Mouse (Mus musculus) neural tube, embryonic 13.5 days (tissue): Measurements from ENCODE around the gene Arsa. TPM values are rescaled to one million over a fixed set of nuclear protein-coding genes. Genes with fewer than 3 reads are reported as not detected.

Experiments
- ATAC-seq: fragments of 200-750 bp; cut with Nextera tagmentation; 2 replicates; pipeline ENCODE4 v1.8.0; 2017; ENCODE audit warnings: low read depth, mild to moderate bottlenecking, moderate TSS enrichment, moderate library complexity
- H3K27ac ChIP-seq: fragments of 300-500 bp; sonication (generic); replicated peaks from 2 replicates; pipeline ENCODE4 v1.5.1; 2015; ENCODE audit warnings: moderate library complexity, mild to moderate bottlenecking, inconsistent platforms
- H3K27me3 ChIP-seq: fragments of 300-500 bp; sonication (generic); 2 replicates; pipeline ENCODE4 v1.6.1; 2015; ENCODE audit warnings: mild to moderate bottlenecking, inconsistent platforms
- H3K36me3 ChIP-seq: fragments of 300-500 bp; sonication (generic); 2 replicates; pipeline ENCODE4 v1.6.1; 2015; ENCODE audit warnings: mild to moderate bottlenecking, inconsistent platforms
- H3K4me1 ChIP-seq: fragments of 300-500 bp; sonication (generic); replicated peaks from 2 replicates; pipeline ENCODE4 v1.6.1; 2015; ENCODE audit warnings: inconsistent platforms
- H3K4me2 ChIP-seq: fragments of 300-500 bp; sonication (generic); 2 replicates; pipeline ENCODE4 v1.6.1; 2015; ENCODE audit warnings: inconsistent platforms, mild to moderate bottlenecking, moderate library complexity
- H3K4me3 ChIP-seq: fragments of 300-500 bp; sonication (generic); 2 replicates; pipeline ENCODE4 v1.5.1; 2015; ENCODE audit warnings: mild to moderate bottlenecking, inconsistent platforms
- H3K9ac ChIP-seq: fragments of 300-500 bp; sonication (generic); 2 replicates; pipeline ENCODE4 v1.6.1; 2015; ENCODE audit warnings: moderate library complexity, mild to moderate bottlenecking, inconsistent platforms
- H3K9me3 ChIP-seq: fragments of 300-500 bp; sonication (generic); 2 replicates; pipeline ENCODE4 v1.6.1; 2016; ENCODE audit warnings: inconsistent platforms
- WGBS: fragments of 180-500 bp; shearing (Covaris S2); methylation state at CpG from one replicate; pipeline ENCODE4 v1.1.7; 2015; 5-methylcytosine and 5-hydroxymethylcytosine counted together
- polyA plus RNA-seq: library from polyadenylated mRNA; unstranded; fragments of >200 nt; fragmentation: Nextera tagmentation; extraction: Ambion mirVana; gene quantifications from 2 replicates; pipeline ENCODE4 v1.2.1, GENCODE M21; 2015

Gene Arsa
- polyA plus RNA-seq, 1 experiment from 2014 or later: 18.4 TPM

DNA sequence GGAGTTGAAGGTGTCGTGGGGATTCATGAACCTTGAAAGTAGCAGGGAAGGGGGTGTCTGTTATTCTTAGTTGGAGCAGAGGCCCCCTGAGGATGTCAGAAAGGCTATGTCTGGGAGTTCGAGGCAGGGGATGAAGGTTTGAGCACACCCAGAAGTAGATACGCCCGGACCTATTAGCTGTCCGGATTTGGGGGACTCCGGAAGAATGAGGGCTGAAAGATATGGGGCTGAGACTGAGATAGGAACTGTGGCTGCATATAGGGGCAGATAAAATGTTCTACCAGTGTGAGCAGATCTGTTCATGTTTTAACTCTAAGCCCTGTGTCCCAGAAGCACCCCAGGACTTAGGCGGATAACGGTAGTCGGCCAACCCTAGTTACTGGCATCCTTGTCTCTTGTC lies 27.6 kb upstream of the Arsa start:
- Histone ChIP-seq H3K9ac (no peak overlapping the region), H3K27ac (no peak overlapping the region), H3K4me2 (no peak overlapping the region), H3K27me3 (peaks cover 13% of the 10 kb centered on the region), H3K9me3 (no peaks in the 10 kb centered on the region), H3K4me1 (peaks cover 13% of the 10 kb centered on the region), H3K4me3 (no peak overlapping the region), H3K36me3 (peaks cover 54% of the 10 kb centered on the region)
- no peak for ATAC-seq
- 95% methylated on average over 9 of the region's 9 CpGs for WGBS

DNA sequence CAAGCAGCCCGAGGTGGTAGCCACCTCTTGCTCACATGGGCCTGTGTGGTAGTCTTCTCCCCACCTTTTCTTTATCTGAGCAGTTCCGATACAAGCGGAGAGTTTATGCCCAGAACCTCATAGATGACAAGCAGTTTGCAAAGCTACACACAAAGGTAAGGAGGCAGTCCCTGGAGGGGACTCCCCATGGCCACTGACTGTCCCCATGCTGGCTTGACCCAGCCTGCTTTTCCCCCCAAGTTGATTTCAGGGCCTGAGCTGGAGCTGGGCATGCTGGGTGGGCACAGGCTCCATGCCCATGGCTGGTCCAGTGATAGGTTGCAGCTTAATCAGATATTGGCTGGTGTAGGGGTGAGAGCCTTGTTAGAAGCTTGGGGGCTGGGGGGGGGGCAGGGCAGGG lies 24.1 kb upstream of the Arsa start:
- 0 out of 2 replicates have a peak overlapping the region, but pooled peaks have one; percentile 73 for H3K4me3 ChIP-seq
- peaks cover 36% of the 10 kb centered on the region for H3K36me3 ChIP-seq
- 91% methylated on average over 3 of the region's 3 CpGs for WGBS

DNA sequence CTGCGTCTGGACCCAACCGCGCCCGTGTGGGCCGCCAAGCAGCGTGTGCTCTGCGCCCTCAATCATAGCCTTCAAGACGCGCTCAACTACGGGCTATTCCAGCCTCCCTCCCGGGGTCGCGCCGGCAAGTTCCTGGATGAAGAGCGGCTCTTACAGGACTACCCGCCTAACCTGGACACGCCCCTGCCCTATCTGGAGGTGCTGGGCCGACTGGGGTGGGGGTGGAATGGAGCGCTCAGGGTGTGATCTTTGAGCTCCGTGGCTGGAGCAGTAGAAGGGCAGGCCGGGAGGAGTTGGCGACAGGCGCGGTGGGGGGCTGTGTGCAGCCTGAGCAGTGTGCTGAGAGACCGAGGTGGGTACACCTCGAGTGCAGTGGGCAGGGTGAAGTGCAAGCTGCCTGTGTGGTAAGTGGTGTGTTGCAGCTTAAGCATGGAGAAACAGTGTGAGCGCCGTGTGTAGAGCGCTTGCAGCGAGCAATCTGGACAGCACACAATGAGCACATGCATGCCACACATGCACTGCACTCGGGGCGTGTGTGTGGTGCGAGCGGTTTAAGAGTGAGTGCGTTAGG lies 23.1 kb upstream of the Arsa start:
- peak overlapping the region; percentile 93 for H3K4me2 ChIP-seq
- no peaks in the 10 kb centered on the region for H3K9me3 ChIP-seq
- H3K4me3 ChIP-seq: peak overlapping the region; percentile 73
- H3K4me1 ChIP-seq: peaks cover 40% of the 10 kb centered on the region
- peaks cover 27% of the 10 kb centered on the region for H3K36me3 ChIP-seq
- peak overlapping the region; percentile 95 for H3K9ac ChIP-seq
- peak; percentile 42 for ATAC-seq
- WGBS: under 1% methylated on average over 35 of the region's 35 CpGs
- peak overlapping the region; percentile 87; the same call in 1 of the 2 replicates for H3K27ac ChIP-seq
- peaks cover 29% of the 10 kb centered on the region for H3K27me3 ChIP-seq

More for the DNA sequence above, 24.1 kb upstream of the Arsa start:
- ATAC-seq: no peak
- H3K27me3 ChIP-seq: peaks cover 29% of the 10 kb centered on the region
- H3K4me1 ChIP-seq: peaks cover 36% of the 10 kb centered on the region
- H3K27ac ChIP-seq: no peak overlapping the region
- no peak overlapping the region for H3K9ac ChIP-seq
- no peaks in the 10 kb centered on the region for H3K9me3 ChIP-seq
- H3K4me2 ChIP-seq: peak overlapping the region; percentile 93; the same call in 1 of the 2 replicates

DNA sequence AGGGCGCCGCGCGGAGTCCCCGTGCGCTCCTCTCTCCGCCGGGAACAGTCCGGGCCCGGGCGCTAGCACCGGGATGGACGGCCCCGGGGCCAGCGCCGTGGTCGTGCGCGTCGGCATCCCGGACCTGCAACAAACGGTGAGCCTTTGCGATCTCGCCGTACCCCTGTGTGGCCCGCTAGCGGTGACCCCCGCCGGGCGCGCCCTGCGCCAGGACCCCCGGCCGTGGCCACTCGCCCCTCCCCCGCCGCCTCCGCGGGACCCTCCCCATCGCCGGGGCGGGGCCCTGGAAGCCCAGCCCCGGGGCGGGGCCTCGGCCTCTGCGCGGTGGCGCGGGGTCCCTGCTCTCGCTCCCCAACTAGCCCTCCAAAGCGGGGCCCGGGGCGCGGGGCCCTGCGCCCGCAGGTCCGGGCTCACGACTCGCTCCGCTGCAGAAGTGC lies 22.6 kb upstream of the Arsa start:
- WGBS: 1% methylated on average over 51 of the region's 60 CpGs
- Histone ChIP-seq H3K4me3 (peak overlapping the region; percentile 73), H3K9ac (peak overlapping the region; percentile 95), H3K36me3 (peaks cover 23% of the 10 kb centered on the region), H3K9me3 (no peaks in the 10 kb centered on the region), H3K4me1 (peaks cover 40% of the 10 kb centered on the region), H3K27ac (peak overlapping the region; percentile 87), H3K4me2 (peak overlapping the region; percentile 93), H3K27me3 (peaks cover 29% of the 10 kb centered on the region)
- ATAC-seq: peak; percentile 75

DNA sequence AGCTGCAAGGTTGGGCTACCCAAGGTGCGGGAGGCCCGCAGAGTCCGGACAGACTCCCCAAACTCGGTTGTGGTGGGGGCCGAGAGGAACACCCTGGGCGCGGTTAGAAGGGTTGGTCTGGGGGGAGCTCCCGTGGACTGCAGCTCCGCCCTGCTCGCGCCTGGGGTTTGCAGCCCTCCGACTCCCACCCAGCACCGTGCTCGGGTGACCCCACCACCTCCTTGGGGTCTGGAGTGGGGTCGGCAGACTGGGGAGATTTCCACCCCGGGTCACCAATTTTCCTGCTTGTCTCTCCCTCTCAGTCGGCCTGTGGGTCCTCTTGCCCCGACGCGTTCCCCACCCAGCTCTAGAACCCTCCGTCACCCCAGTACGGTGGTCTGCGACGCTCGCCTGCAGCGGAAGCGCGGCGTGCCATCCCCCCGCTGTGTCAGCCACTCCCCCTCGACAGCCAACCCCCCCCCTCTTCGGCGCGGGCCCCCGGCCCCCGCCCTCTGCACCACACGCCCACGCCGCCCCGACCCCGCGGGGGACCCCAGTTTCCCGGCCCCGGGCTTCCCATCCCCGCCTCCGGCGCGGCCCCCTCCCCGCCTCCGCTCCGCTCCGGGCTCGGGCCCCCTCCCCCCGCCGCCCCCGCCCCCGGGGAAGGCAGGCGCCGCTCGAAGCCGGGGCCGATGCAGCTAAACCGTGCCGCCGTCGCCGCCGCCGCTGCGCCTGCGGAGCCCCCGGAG lies 21.9 kb upstream of the Arsa start, which contains the start of gene Shank3:
Gene Shank3 (plus strand): TSS at position 663 of the 728 bp plus-strand sequence.
- WGBS: 0% methylated on average over 29 of the region's 72 CpGs
- no peaks in the 10 kb centered on the region for H3K9me3 ChIP-seq
- peak; percentile 60 for ATAC-seq

DNA sequence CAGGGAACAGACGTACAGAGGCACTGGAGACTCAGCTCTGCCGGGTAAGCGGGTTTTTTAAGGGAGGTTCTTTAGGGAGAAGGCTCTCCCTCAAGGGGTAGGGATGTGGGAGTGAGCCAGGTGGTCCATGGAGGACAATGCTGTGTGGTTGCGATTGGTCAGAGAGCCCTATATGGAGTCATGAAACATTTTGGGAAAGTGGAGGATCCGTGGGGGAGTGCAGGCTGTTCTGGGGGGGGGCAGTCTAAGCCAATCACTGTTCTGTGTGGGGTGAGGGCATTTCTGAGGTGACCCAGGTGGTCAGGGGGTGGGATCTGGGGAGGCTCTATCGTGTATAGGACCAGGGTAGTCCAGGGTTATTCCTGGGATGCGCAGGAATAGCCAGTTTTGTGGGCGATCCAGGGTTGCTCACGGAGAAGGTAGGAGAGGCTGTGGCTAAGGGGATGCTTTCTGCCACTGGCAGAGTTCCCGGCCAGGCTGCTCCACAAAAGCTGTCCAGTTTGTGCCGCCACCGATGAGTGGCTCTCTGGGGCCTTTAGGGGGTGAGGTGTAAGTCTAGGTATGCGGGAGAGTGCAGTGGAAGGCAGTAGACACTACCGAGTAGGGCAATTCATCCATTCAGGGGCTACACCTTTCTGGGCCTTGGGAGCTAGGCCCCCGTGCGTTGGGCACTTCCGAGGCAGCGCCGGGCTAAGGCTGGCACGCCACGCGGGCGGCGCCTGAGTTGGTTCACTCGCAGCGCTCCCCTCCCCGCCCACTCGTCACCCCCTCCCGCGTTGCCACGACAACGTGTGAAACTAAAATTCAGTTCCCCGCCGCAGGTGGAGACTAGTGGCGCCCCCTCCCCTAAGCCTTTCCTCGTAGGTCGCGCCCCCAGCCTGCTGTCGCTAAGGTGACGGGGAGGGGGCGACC lies 21.1 kb upstream of the Arsa start:
- H3K27me3 ChIP-seq: peaks cover 29% of the 10 kb centered on the region
- peaks cover 40% of the 10 kb centered on the region for H3K4me1 ChIP-seq
- peak overlapping the region; percentile 93 for H3K4me2 ChIP-seq
- H3K36me3 ChIP-seq: peaks cover 9% of the 10 kb centered on the region
- H3K9me3 ChIP-seq: no peaks in the 10 kb centered on the region
- ATAC-seq: peak; percentile 33; the same call in 1 of the 2 replicates
- peak overlapping the region; percentile 95 for H3K9ac ChIP-seq
- H3K4me3 ChIP-seq: peak overlapping the region; percentile 73
- WGBS: 3% methylated on average over 35 of the region's 41 CpGs
- peak overlapping the region; percentile 87 for H3K27ac ChIP-seq

More for the DNA sequence above, 21.9 kb upstream of the Arsa start, which contains the start of gene Shank3:
- Histone ChIP-seq H3K9ac (peak within 1 kb of the TSS; percentile 95), H3K27ac (peak within 1 kb of the TSS; percentile 87), H3K36me3 (peaks cover 17% of the 10 kb centered on the region), H3K4me2 (peak within 1 kb of the TSS; percentile 93), H3K27me3 (peaks cover 29% of the 10 kb centered on the region), H3K4me1 (peaks cover 40% of the 10 kb centered on the region), H3K4me3 (peak within 1 kb of the TSS; percentile 73)

DNA sequence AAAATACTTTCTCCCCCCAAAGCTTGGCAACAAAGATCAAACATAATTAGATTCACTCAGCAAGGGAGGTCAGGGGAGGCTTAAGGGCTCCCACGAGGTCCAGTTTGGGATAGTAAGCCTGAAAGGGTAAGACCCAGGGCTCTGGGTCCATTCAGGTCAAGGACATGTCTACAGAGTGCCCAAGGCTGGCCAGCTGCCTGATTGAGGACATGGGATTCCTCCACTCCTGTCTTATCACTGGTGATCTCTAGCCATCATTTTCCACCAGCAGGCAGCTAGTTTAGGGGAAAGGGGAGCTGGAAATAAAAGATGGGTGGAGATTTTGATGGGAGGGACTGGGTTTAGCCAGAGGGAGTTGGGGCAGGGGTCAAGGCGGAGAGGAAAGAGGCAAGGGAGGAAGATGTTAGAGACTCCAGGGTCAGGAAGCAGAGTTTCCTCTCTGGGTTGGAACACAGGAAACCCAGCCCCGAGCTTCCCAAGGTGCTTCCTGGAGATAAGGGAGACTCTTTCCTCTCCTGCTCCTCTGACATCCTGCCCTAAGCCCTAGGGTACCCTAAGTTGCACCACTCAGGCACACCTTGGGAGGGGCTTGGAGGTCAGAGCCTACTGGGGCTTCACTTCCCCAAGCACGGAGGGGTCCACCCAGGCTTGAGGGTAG lies 20.3 kb upstream of the Arsa start:
- peak overlapping the region; percentile 73; the same call in 1 of the 2 replicates for H3K4me3 ChIP-seq
- H3K9me3 ChIP-seq: no peaks in the 10 kb centered on the region
- WGBS: 42% methylated on average over 4 of the region's 4 CpGs
- H3K9ac ChIP-seq: peak overlapping the region; percentile 38; the same call in 1 of the 2 replicates
- H3K27ac ChIP-seq: no peak overlapping the region
- ATAC-seq: no peak
- H3K27me3 ChIP-seq: peaks cover 29% of the 10 kb centered on the region
- H3K4me2 ChIP-seq: 0 out of 2 replicates have a peak overlapping the region, but pooled peaks have one; percentile 93
- peaks cover 1% of the 10 kb centered on the region; the same call in 1 of the 2 replicates for H3K36me3 ChIP-seq
- H3K4me1 ChIP-seq: peaks cover 40% of the 10 kb centered on the region

DNA sequence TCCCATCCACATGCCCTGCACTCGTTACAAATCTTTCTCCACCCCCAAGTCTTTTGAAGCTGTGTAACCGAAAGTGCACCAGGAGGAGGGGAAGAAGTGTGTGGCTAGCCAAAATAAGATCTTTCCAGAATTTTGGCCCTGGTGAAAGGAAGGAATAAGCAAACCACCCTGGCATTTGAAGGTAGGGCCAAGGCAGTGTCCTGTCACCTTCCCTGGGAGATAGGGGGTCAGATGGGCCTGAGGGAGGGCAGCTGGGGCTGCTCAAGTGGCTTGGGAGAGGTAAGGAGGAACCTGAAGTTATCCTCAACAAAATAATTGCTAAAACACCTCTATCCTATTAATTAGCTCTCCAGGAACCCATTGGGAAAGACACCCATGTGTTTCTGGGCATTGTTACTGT lies 19.6 kb upstream of the Arsa start:
- no peaks in the 10 kb centered on the region for H3K9me3 ChIP-seq
- 0 out of 2 replicates have a peak overlapping the region, but pooled peaks have one; percentile 38 for H3K9ac ChIP-seq
- no peak for ATAC-seq
- H3K27ac ChIP-seq: no peak overlapping the region
- H3K4me2 ChIP-seq: no peak overlapping the region
- WGBS: 29% methylated on average over 2 of the region's 2 CpGs
- H3K27me3 ChIP-seq: peaks cover 28% of the 10 kb centered on the region
- peaks cover 40% of the 10 kb centered on the region for H3K4me1 ChIP-seq
- no peak overlapping the region for H3K4me3 ChIP-seq
- no peaks in the 10 kb centered on the region for H3K36me3 ChIP-seq

DNA sequence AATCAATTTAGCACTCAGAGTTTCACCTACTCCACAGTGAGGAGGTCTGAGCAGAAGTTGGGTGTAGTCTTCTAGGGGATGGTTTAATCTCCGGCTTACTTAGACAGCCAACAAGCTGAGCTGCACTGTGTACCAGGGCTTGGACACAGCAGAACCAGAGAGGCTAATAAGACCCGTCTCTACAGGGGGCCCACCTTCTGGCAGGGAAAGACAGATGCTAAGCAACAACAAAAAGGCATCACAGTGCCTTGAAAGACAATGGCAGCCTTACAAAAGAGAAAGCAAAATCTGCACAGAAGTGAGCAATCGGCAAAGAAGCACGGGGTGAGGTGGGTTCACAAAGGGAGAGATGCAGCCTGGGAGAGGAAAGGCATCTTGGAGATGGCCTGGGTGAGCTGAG lies 18.9 kb upstream of the Arsa start:
- Histone ChIP-seq H3K9ac (peak overlapping the region; percentile 26; the same call in 1 of the 2 replicates), H3K9me3 (no peaks in the 10 kb centered on the region), H3K36me3 (no peaks in the 10 kb centered on the region), H3K4me2 (no peak overlapping the region), H3K4me3 (no peak overlapping the region), H3K27me3 (peaks cover 22% of the 10 kb centered on the region), H3K4me1 (peaks cover 37% of the 10 kb centered on the region), H3K27ac (no peak overlapping the region)
- WGBS: 10% methylated on average over 4 of the region's 4 CpGs
- ATAC-seq: no peak

DNA sequence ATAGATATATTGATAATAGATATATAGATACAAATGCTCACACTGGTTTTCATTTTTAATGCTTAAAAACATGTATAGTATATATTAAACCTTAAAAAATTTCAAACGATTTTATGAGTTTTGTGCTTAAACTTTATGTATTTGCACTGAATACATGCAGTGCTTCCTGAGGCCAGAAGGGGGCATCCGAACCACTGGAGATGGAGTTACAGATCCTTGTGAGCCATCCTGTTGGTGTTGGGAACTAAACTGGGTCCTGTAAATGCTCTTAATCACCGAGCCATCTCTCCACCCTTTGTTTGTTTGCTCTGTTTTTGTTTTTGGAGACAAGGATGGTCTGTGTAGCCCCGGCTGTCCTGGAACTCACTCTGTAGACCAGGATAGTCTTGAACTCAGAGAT lies 17.7 kb upstream of the Arsa start:
- no peak for ATAC-seq
- 79% methylated on average over 4 of the region's 4 CpGs for WGBS
- peaks cover 17% of the 10 kb centered on the region for H3K27me3 ChIP-seq

DNA sequence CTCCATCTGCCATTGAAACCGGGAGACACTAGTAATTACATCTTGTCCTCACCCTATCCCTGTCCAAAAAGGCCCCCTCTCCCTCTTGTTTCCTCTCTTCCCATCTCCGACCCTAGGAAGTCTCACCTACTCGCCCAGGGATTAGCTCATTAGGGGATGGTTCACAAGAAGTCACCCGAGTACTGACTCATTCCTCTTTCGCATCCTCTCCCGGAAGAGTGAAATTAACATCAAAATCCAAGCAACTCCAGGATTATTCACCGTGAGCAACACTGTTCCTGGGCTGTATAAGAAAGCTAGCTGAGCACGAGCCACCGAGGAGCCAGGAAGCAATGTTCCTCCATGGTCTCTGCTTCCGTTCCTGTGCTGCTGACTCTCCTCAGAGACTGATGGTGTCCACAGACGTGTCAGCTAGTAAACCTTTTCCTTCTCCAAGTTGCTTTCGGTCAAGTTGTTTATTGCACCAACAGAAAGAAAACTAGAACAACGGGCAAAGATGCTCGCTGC lies 11.4 kb upstream of the Arsa start:
- Histone ChIP-seq H3K27ac (no peak overlapping the region), H3K27me3 (no peaks in the 10 kb centered on the region), H3K4me1 (no peaks in the 10 kb centered on the region), H3K4me2 (no peak overlapping the region), H3K9ac (no peak overlapping the region), H3K4me3 (no peak overlapping the region), H3K36me3 (no peaks in the 10 kb centered on the region), H3K9me3 (no peaks in the 10 kb centered on the region)
- WGBS: 57% methylated on average over 14 of the region's 14 CpGs
- ATAC-seq: no peak

More for the DNA sequence above, 17.7 kb upstream of the Arsa start:
- Histone ChIP-seq H3K9ac (no peak overlapping the region), H3K27ac (no peak overlapping the region), H3K4me2 (no peak overlapping the region), H3K9me3 (no peaks in the 10 kb centered on the region), H3K4me1 (peaks cover 27% of the 10 kb centered on the region), H3K4me3 (no peak overlapping the region), H3K36me3 (no peaks in the 10 kb centered on the region)
